Mouse (Mus musculus): ENCODE measurements around the gene Gipc1.
A peak's percentile ranks its signal among the peaks of the same experiment; 100 is the strongest.

Gene Gipc1

DNA sequence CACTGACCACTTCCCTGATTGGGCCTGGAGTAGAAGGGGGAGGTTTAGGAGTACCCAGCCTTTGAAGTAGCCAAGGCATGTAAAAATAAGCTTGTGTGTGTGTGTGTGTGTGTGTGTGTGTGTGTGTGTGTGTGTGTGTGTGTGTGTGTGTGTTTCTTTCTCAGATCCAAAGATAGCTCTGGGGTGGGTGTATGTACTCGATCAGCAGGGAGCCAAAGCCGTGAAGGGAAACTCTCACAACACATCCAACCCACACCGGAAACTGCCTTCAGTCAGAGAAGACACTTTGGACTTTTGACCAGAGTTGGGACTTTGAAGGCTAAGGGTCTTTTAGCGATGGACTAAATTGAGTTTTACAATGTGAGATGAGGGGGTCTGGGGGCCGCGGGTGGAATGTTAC, 2.8 kb upstream of the Gipc1 start:
- DNase-seq: no peak

DNA sequence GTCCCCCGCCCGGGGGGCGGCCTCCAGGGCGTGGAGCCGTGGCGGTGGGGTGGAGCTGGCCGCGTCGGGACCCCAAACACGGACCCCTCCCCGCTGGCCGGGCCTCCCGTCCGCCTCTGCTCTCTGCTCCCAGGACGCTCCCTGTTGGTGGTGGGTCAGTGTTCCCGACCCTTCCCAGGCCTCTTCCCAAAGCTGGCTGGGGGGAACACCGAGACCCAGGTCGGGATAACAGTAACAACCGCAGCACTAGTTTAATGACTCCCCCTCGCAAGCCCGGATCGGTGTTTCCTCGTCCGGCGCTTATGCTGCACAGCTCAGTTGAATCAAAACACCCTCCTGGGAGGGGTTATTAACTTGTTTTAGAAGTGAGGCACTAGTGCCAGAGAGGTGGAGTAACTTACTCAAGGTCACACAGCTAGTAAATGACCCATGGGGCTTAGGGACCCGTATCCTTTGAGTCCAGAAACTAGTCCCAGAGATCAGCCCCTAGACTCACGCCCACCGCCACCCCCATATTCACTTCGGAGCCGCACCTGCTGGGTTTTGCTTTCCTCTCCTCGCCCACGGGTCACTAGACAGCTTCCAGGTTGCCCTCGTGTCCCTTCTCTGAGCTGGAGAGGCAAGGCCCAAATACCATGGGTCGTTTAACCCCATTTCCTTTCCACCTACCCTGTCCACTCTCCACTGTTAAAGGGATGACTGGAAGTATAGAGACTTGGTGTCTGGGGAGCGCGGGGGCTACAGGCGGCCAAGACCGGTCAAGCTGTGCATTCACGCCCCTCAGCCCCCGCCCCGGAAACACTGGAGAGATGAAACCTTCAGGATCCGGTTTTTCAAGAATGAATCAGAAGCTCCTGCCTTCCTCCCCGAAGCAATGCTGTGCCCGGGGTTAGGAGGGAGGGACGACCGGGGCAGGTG, 526 bp downstream of the Gipc1 start:
- DNase-seq: no peak

DNA sequence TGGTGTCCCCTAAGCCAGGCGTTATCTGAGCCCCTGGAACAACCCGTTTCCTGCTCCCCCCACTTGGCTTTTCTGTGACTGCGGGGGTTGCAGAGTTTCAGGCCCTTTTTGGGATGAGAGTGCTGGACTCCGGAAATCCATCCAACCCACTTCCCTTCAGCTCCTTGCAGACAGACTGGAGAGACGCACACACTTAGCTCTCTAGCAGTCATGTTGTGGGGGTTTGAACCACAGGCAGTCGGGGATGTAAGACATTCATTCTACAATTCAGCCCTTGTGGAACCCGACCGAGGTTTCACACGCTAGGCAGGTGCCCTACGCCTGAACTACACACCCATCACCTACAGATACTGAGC, 1.2 kb downstream of the Gipc1 start:
- DNase-seq: no peak

DNA sequence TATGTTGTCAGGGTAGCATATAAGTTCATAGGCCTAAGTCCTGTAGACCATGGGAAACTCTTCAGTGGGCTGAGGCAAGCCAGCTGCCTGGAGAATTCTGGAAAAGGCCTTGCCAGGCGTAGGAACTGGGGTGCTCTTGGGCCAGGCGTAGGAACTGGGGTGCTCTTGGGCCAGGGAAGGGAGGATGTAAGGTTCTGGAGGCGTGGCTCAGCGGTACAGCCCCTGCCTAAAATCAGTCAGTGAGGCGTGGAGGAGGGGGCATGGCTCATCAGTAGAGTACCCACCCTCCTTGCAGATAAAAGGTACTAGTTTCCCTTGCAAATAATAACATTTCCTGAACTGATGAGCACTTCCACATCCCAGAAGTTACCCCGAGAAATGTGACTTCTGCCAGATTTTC, 2.2 kb downstream of the Gipc1 start:
- DNase-seq: no peak

DNA sequence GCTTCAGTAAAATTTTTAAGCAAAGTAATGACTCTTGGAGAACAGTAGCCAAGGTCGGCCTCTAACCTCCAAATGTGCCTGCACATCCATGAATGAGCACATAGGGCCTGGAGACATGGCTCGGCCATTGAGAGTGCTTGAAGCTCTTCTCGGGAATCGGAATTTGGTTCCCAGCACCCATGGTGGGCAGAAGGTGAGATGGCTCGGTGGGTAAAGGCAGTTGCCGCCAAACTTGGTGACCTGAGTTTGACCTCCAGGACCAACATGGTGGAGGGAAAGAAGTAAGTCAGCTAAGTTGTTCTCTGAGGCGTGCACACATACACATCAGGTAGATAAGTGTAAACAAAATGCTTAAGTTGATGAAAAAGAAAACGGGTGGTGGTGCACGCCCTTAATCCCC, 3.6 kb downstream of the Gipc1 start:
- DNase-seq: no peak

DNA sequence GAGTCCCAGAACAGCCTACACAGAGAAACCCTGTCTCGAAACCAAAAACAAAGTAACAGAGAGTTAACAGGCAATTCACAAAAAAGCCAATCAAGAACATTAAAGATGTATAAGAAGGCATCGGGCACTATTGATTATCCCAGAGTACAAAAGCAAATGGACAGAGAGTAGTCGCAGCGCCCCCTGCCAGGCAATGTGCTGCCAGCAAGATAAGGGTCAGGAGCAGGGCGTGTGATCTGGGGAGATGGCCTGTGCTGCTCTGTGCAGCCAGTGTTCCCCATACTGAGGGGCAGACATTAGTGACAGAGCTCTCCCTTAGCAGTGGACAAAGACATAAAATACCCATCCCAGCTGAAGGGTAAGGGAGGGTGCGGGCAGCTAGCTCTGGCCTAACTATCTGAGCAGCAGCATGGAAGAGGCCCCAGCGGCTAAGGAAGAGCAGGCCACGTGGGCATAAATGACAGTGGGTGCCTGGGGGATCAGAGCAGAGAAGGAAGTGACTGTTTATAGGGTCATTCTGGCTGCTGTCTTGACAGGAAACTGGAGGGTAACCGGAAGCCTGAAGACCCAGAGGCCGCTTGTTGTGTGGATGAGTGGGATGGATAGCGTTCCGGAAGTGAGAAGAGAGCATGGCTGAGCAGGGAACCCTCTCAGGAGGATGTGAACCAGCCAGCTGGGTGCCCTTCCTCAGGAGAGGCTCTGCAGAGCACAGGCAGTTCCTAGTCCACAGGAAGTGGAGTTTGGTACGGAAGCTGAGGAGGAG, 4.2 kb downstream of the Gipc1 start:
- no peak for DNase-seq

DNA sequence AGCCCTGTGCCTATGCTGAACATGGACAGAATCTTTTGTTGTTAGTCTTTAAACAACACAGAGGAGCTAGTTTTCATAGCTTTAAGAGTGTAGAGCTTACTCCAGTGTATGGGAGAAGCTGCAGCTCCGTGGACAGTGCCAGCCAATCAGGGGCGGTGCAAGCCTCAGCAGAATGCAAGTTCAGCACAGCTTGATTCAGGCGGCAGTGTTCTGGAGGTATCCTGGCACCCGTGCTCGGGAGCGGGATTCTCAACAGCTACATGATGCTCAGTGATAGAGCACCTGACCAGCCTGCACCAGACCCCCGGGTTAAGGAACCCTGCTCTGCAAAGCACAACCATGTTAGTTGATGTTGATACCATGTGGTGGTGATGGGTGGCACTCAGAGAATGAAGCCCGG, 8.1 kb downstream of the Gipc1 start:
- no peak for DNase-seq

DNA sequence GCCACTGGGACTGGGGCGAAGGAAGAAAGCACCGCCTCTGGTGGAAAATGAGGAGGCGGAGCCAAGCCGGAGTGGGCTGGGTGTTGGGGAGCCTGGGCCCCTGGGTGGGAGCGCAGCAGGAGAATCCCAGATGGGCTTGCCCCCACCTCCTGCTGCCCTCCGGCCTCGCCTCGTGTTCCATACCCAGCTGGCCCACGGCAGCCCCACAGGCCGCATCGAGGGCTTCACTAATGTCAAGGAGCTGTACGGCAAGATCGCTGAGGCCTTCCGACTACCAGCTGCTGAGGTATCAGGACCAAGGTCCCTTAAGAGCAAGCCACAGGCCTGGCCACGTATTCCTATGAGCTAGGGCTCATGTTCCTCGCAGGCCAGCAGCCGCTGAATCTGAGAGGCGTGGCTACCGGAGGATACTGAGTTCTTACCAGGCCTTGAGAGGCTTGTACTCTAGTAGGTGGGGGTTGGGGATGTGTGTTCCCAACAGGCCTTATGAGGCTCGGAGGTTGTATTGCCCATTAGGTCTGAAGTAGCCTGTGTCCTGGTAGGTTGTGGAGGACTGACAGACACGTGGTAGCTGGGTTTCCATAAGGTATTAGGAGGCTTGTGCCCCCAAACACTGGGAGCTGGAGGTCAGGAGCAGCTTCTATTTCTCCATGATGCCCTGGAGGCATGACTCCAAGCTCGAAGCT, 8.7 kb downstream of the Gipc1 start:
- no peak for DNase-seq

DNA sequence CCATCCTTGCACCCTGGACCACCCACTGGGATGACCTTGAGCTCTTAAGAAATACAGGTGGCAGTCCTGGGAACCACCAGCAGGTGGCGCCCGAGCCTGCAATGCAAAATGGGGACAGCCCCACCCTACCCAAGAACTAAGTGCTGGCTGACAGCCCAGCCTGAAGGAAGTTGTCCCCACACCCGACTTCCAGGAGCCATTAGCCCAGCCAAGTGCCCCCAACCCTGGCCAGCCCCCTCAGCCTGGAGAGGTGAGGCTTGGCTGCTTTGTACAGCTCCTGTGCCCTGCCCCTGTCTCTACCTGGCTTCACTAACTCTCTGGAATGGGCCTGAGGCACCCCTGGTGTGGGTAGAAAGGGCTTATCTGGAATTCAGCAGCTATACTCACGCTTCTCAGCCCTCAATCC, 9.9 kb downstream of the Gipc1 start:
- DNase-seq: peak; percentile 93

DNA sequence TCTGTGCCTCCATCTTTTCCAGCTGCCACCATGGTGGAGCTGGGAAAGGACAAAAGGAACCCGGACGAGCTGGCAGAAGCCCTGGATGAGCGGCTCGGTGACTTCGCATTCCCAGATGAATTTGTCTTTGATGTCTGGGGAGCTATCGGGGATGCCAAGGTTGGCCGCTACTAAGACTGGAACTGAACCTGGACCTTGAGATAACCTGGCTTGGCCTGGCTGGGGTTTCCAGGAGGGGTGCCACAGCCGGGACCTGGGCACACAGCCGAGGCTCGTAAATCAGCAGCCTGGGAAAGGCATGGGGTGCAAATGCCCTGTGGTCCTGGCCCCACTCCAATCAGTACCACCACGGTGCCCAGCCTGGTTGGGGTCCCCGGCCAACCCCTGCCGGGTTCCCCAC, 11.6 kb downstream of the Gipc1 start:
- no peak for DNase-seq

DNA sequence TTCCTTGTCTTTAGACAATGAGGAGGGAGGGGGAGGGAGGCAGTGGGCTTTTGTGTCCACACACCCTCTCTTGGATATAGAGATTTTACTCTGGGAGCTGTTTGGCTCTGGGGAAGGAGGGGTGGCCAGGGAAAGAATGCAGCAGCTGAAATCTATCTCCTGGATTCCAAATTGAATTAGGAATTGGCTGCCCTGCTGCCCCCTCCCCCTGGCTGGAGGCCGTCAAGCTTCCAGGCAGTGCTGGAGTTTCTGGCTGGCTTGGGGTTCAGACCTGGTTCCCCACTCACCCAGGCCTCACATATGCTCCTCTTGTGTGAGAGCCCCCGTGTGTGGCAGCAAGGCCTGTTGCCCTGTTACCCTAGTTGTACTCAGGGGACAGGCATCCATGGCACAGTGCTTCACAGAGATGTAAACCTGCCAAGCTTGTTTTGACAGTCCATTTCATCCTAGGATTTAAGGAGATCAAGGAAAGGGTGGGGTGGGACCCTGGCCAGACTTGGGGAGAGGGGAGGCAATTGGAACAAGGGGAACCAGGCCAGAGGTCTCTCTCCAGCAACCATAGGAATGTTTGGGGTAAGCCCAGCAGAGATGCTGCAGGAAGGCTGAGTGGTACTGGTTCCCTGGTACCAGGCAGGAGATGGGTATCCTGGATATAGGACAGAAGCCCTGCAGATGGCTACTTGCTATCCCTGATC, 12.6 kb downstream of the Gipc1 start:
- DNase-seq: no peak

DNA sequence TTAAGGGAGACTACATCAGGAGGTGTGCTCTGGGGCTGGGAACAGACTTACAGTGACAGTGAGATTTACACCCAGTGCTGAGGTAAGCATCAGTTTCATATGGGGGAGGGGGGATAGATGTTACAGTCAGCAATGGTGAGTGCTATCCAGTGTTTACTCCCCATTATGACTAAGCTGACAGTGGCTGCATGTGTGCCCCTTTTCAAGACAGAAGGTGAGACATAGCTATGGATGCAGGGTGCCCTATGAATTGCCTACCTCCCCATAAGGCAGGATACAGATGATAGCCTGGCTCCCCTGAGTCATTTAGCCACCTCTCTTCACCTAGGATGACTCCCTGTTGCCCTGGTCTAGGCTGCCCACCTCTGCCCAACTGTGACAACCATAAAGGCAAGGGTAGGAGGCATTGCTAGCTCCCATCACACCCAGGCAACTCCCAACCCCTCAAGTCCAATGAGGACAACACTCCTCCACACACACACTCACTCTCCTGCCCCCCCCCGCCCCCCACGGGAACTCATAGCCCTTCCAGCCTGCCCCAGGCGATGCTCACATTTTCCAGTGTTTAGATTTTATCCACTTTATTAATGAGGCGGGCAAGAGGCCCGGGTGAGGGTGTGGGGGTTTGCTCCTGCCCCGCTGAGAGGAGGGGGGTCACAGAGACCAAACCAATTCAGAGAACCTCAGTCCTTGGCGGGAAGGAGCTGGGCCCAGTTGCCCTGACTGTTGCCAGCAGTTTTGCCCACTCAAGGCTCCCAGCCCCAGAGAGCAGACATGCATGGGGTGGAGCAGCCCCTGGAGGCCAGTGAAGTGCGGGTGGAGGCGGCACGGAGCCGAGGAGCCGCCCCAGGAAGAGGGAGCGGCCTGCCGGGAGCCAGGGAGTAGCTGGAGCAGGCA, 13.7 kb downstream of the Gipc1 start, which contains the start of gene Ptger1:
Gene Ptger1 (plus strand): TSS at position 710 of the 897 bp plus-strand sequence.
- no peak for DNase-seq

DNA sequence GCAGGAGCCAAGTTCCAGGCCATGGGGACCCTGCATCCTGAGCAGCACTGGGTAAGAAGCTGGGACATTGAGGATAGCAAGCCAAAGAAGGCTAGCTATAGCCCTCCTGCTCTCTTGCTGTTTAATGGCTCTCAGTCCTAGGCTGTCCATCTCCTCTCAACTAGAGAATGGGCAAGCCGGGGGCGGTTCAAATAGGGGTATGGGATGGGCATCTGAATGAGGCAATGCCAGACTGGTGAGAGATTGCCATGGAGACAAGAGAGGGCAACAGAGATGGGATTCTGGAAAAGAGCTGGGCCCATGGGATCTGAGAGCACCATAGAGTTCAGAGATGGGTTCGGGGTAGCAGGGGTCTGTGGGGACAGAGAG, 14.4 kb downstream of the Gipc1 start:
- DNase-seq: no peak

DNA sequence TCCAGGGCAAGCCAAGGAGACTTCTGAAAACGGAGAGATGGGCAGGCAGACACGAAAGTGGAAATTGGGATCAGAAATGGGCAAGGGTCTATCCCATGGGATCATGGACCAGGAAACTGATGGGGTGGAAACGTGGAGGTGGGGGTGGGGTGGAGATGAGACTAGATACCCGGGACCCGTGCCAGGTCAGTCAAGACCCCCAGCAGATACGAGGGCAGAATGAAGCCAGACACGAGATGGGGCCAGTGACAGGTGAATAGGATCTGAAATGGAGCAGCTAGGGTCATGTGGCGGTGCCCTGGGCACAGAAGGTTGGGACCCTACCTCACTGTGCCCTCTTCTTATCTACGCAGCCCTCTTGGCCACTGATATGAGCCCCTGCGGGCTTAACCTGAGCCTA, 15.0 kb downstream of the Gipc1 start:
- DNase-seq: no peak

DNA sequence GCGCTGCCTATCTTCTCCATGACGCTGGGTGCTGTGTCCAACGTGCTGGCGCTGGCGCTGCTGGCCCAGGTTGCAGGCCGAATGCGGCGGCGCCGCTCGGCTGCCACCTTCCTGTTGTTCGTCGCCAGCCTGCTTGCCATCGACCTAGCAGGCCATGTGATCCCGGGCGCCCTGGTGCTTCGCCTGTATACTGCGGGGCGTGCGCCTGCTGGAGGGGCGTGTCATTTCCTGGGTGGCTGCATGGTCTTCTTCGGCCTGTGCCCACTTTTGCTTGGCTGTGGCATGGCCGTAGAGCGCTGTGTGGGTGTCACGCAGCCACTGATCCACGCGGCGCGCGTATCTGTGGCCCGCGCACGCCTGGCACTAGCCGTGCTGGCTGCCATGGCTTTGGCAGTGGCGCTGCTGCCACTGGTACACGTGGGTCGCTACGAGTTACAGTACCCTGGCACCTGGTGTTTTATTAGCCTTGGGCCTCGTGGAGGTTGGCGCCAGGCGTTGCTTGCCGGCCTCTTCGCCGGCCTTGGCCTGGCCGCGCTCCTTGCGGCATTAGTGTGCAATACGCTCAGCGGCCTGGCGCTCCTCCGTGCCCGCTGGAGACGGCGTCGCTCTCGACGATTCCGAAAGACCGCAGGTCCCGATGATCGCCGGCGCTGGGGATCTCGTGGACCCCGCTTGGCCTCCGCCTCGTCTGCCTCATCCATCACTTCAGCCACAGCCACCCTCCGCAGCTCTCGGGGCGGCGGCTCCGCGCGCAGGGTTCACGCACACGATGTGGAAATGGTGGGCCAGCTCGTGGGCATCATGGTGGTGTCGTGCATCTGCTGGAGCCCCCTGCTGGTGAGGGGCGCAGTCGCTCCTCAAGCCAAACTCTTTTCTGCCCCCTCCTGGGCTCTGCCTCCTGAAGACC, 15.8 kb downstream of the Gipc1 start:
- peak; percentile 73 for DNase-seq

DNA sequence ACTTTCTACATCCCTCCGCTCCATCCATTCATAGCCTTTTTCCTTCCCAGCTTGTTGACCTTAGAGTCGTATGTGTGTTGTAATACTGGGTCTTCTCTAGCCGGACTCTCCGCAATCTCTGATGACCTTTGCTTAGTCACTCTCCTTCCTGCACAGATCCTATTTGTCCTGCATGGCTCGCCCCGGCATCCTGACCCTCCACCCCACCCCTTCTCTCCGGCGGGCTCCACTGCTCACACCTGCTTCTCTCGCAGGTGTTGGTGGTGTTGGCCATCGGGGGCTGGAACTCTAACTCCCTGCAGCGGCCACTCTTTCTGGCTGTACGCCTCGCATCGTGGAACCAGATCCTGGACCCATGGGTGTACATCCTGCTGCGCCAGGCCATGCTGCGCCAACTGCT, 16.5 kb downstream of the Gipc1 start:
- no peak for DNase-seq

DNA sequence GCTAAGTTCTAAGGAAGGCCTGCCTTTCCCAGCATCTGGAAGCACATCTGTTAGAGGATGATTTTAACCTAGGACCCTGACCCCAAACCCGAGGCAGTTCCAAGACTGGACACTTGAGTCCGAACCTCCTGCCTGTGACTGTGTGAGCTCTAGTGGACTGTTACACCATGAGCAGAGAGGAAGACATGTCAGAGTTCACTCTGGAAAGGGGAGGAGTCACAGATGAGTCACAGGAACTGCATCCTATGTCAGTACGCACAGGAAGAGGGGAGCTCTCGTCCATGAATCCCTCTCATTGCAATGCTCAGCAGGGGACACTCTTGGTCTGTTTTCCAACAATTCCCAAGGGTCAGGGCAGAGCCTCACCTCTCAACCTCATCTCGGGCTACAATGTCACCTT, 20.5 kb downstream of the Gipc1 start:
- no peak for DNase-seq

DNA sequence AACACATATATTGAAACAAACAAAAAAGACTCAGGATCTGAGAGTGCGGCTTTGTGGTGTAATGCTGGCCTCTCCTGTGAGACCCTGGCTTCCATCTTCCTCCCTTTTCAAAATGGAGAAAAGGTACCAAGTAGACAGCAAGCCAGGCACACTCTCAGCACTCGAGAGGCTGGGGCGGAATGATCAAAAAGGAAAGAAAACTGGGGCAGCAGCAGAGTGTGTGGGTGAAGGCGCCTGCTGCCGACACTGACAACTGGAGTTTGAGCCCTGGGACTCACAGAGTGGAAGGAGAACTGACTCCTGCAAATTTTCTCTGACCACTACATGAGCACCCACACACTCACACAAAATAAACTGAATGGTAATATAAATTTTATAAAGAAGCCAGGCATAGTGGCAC, 22.0 kb downstream of the Gipc1 start:
- DNase-seq: no peak

DNA sequence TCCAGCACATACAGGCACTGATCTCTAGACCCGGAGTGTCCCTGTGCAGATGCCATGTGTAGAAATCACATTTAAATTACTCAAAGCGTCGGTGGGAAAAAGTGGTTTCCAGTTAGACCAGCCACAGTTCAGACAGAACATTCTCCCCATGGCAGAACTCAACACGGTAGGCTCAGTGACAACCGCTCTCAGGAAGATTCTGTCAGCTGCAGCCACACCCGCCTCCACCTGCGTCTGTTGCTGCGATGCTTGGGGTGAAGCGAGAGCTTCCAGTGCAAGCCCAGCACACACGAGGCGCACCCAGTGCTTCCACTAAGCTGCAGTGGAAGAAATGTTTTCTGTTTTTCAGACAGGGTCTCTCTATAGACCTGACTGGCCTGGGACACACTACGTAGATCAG, 27.4 kb downstream of the Gipc1 start:
- no peak for DNase-seq

DNA sequence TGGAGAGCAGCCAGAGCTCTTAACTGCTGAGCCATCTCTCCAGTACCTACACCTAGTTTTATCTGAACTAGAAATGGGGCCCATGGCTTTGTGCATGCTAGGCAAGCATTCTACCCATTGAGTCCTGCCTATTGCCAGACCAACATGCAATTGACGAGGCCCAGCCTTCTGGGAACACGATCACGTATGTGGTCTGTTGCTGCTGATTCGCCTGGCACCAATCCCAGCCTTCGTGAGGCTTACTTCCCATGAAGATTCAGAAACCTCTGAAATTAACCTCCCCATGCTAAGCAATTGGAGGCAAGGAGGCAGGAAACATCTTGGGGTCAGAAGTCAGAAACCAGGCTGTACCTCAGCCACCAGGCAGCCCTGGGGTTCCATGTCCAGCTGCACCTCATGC, 28.1 kb downstream of the Gipc1 start:
- DNase-seq: no peak

DNA sequence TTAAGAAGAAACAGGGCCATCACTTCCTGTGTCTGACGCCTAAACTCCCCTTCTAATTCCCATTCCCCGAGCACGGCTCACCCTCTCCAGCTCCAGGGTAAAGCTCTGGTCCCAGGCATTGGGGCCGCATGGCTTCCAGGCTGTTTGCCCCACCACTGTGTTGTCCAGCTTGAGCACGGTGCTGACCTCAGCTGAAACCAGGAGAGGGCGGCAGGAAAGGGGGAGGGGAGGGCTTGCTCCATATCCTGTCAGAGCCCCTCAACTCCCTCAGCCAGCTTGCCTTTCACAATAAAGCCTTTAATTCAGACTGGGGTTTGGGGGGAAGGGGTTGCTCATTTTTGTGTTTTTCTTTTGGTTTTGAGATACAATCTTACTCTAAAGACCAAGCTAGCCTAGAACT, 28.6 kb downstream of the Gipc1 start:
- no peak for DNase-seq
